Mouse (Mus musculus): ENCODE measurements at regions not wholly inside any gene's neighbourhood (a gene's known extent, or its start where the extent isn't known, plus 50 kb on each side); places are given as distances from the start of the nearest gene placed in this dataset.

DNA sequence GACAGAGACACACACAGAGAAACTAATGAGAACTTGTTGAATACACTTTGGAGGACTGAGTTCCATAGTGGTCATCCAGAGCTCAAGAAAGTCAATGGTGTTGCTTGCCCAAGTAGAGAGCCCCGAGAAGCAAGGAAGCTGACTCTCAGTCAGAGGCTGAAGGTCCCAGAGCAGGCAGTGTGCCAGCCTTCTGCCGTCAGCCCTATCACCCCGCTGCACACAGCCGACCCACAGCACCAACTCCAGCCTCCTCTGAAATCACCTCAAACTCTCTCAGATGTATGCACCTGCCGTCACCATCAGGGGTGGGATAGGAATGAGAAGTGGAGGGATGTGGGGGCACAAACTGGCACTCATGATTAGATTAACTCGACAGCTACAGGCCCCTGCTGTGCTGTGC lies 257.9 kb upstream of the Far2 start:
- Histone ChIP-seq H3K9ac (ENCODE audit: low read depth, low read length) (no peak overlapping the region), H3K9me3 (replicated peaks; ENCODE audit: control insufficient read depth, low read length) (no peaks in the 10 kb centered on the region), H3K27ac (ENCODE audit: low read depth, low read length) (no peak overlapping the region), H3K36me3 (ENCODE audit: control insufficient read depth, insufficient read depth, low read length) (no peaks in the 10 kb centered on the region), H3K4me3 (ENCODE audit: low read depth, low read length) (no peak overlapping the region), H3K27me3 (ENCODE audit: control insufficient read depth, insufficient read depth, low read length) (no peaks in the 10 kb centered on the region), H3K4me1 (ENCODE audit: control insufficient read depth, insufficient read depth, low read length) (no peaks in the 10 kb centered on the region; the same call in 1 of the 2 replicates), H3K4me2 (no peak overlapping the region)
- 55% methylated on average over 6 of the region's 6 CpGs for WGBS (ENCODE audit: insufficient replicate concordance)
- ATAC-seq (replicated peaks; ENCODE audit: insufficient number of reproducible peaks, low FRiP score, low TSS enrichment) = no peak

GRCm38 (mm10) chr6:147793811-147794210 lies 253.2 kb upstream of the Far2 start:
- H3K9ac ChIP-seq (ENCODE audit: low read depth, low read length) = no peak overlapping the region
- no peaks in the 10 kb centered on the region for H3K36me3 ChIP-seq (ENCODE audit: control insufficient read depth, insufficient read depth, low read length)
- H3K27ac ChIP-seq (ENCODE audit: low read depth, low read length) = no peak overlapping the region
- H3K9me3 ChIP-seq (replicated peaks; ENCODE audit: control insufficient read depth, low read length) = no peaks in the 10 kb centered on the region
- H3K4me1 ChIP-seq (ENCODE audit: control insufficient read depth, insufficient read depth, low read length) = no peaks in the 10 kb centered on the region; the same call in 1 of the 2 replicates
- no peak overlapping the region for H3K4me3 ChIP-seq (ENCODE audit: low read depth, low read length)
- 73% methylated on average over 3 of the region's 3 CpGs for WGBS (ENCODE audit: insufficient replicate concordance)
- no peaks in the 10 kb centered on the region for H3K27me3 ChIP-seq (ENCODE audit: control insufficient read depth, insufficient read depth, low read length)
- no peak for ATAC-seq (replicated peaks; ENCODE audit: insufficient number of reproducible peaks, low FRiP score, low TSS enrichment)
- H3K4me2 ChIP-seq = no peak overlapping the region

GRCm38 (mm10) chr6:147794351-147794750 lies 252.7 kb upstream of the Far2 start:
- Histone ChIP-seq H3K9ac (ENCODE audit: low read depth, low read length) (no peak overlapping the region), H3K36me3 (ENCODE audit: control insufficient read depth, insufficient read depth, low read length) (no peaks in the 10 kb centered on the region), H3K27me3 (ENCODE audit: control insufficient read depth, insufficient read depth, low read length) (no peaks in the 10 kb centered on the region), H3K4me1 (ENCODE audit: control insufficient read depth, insufficient read depth, low read length) (no peaks in the 10 kb centered on the region), H3K9me3 (replicated peaks; ENCODE audit: control insufficient read depth, low read length) (no peaks in the 10 kb centered on the region), H3K27ac (ENCODE audit: low read depth, low read length) (no peak overlapping the region), H3K4me2 (no peak overlapping the region), H3K4me3 (ENCODE audit: low read depth, low read length) (no peak overlapping the region)
- 70% methylated on average over 4 of the region's 4 CpGs for WGBS (ENCODE audit: insufficient replicate concordance)
- no peak for ATAC-seq (replicated peaks; ENCODE audit: insufficient number of reproducible peaks, low FRiP score, low TSS enrichment)

GRCm38 (mm10) chr6:147799009-147799727 lies 247.9 kb upstream of the Far2 start:
- no peaks in the 10 kb centered on the region for H3K27me3 ChIP-seq (ENCODE audit: control insufficient read depth, insufficient read depth, low read length)
- H3K9me3 ChIP-seq (replicated peaks; ENCODE audit: control insufficient read depth, low read length) = no peaks in the 10 kb centered on the region
- no peaks in the 10 kb centered on the region for H3K4me1 ChIP-seq (ENCODE audit: control insufficient read depth, insufficient read depth, low read length)
- H3K4me3 ChIP-seq (ENCODE audit: low read depth, low read length) = no peak overlapping the region
- H3K4me2 ChIP-seq = no peak overlapping the region
- H3K27ac ChIP-seq (ENCODE audit: low read depth, low read length) = no peak overlapping the region
- ATAC-seq (replicated peaks; ENCODE audit: insufficient number of reproducible peaks, low FRiP score, low TSS enrichment) = no peak
- 80% methylated on average over 9 of the region's 9 CpGs for WGBS (ENCODE audit: insufficient replicate concordance)
- H3K36me3 ChIP-seq (ENCODE audit: control insufficient read depth, insufficient read depth, low read length) = no peaks in the 10 kb centered on the region
- no peak overlapping the region for H3K9ac ChIP-seq (ENCODE audit: low read depth, low read length)

- H3K9me3 ChIP-seq (replicated peaks; ENCODE audit: control insufficient read depth, low read length) = no peaks in the 10 kb centered on the region
- H3K4me1 ChIP-seq (ENCODE audit: control insufficient read depth, insufficient read depth, low read length) = no peaks in the 10 kb centered on the region
- H3K27ac ChIP-seq (ENCODE audit: low read depth, low read length) = no peak overlapping the region
- no peaks in the 10 kb centered on the region for H3K27me3 ChIP-seq (ENCODE audit: control insufficient read depth, insufficient read depth, low read length)
- 72% methylated on average over 6 of the region's 6 CpGs for WGBS (ENCODE audit: insufficient replicate concordance)
- no peak overlapping the region for H3K4me2 ChIP-seq
- no peak overlapping the region for H3K4me3 ChIP-seq (ENCODE audit: low read depth, low read length)
- ATAC-seq (replicated peaks; ENCODE audit: insufficient number of reproducible peaks, low FRiP score, low TSS enrichment) = no peak
- H3K36me3 ChIP-seq (ENCODE audit: control insufficient read depth, insufficient read depth, low read length) = no peaks in the 10 kb centered on the region
- H3K9ac ChIP-seq (ENCODE audit: low read depth, low read length) = no peak overlapping the region
Measured at GRCm38 (mm10) chr6:147799861-147800260, 247.2 kb upstream of the Far2 start.

GRCm38 (mm10) chr6:147800846-147801245 lies 246.2 kb upstream of the Far2 start:
- WGBS (ENCODE audit: insufficient replicate concordance) = 75% methylated on average over 5 of the region's 5 CpGs
- no peaks in the 10 kb centered on the region for H3K27me3 ChIP-seq (ENCODE audit: control insufficient read depth, insufficient read depth, low read length)
- no peak overlapping the region for H3K27ac ChIP-seq (ENCODE audit: low read depth, low read length)
- no peaks in the 10 kb centered on the region for H3K9me3 ChIP-seq (replicated peaks; ENCODE audit: control insufficient read depth, low read length)
- H3K4me1 ChIP-seq (ENCODE audit: control insufficient read depth, insufficient read depth, low read length) = no peaks in the 10 kb centered on the region
- H3K36me3 ChIP-seq (ENCODE audit: control insufficient read depth, insufficient read depth, low read length) = no peaks in the 10 kb centered on the region
- no peak overlapping the region for H3K9ac ChIP-seq (ENCODE audit: low read depth, low read length)
- no peak for ATAC-seq (replicated peaks; ENCODE audit: insufficient number of reproducible peaks, low FRiP score, low TSS enrichment)
- no peak overlapping the region for H3K4me2 ChIP-seq
- H3K4me3 ChIP-seq (ENCODE audit: low read depth, low read length) = no peak overlapping the region

- WGBS (ENCODE audit: insufficient replicate concordance) = 76% methylated on average over 2 of the region's 2 CpGs
- no peaks in the 10 kb centered on the region for H3K27me3 ChIP-seq (ENCODE audit: control insufficient read depth, insufficient read depth, low read length)
- H3K9me3 ChIP-seq (replicated peaks; ENCODE audit: control insufficient read depth, low read length) = no peaks in the 10 kb centered on the region
- H3K4me2 ChIP-seq = no peak overlapping the region
- ATAC-seq (replicated peaks; ENCODE audit: insufficient number of reproducible peaks, low FRiP score, low TSS enrichment) = no peak
- peaks cover 2% of the 10 kb centered on the region; the same call in 1 of the 2 replicates for H3K4me1 ChIP-seq (ENCODE audit: control insufficient read depth, insufficient read depth, low read length)
- no peaks in the 10 kb centered on the region for H3K36me3 ChIP-seq (ENCODE audit: control insufficient read depth, insufficient read depth, low read length)
- no peak overlapping the region for H3K27ac ChIP-seq (ENCODE audit: low read depth, low read length)
- H3K4me3 ChIP-seq (ENCODE audit: low read depth, low read length) = no peak overlapping the region
- no peak overlapping the region for H3K9ac ChIP-seq (ENCODE audit: low read depth, low read length)
Measured at GRCm38 (mm10) chr6:147803893-147804292, 243.2 kb upstream of the Far2 start.

DNA sequence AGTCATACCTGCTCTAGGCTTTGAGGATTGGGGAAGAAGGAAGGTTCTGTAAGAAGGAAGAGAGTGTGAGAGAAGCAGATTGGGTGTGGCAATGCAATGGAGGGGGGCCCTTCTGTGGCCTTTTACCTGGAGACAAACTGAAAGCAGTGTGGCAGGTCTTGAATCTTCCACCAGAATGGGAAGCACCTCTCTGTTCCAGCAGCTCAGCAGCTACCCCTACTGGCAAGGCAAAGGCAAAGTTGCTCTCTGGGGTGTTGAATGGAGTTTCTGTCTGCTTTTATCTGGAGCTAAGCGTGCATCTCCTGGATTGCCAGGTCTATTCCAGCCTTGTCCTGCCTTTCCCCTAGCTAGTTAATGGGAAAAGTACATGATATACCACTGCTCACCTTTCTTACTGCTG lies 236.3 kb upstream of the Far2 start:
- Histone ChIP-seq H3K4me3 (ENCODE audit: low read depth, low read length) (no peak overlapping the region), H3K9me3 (replicated peaks; ENCODE audit: control insufficient read depth, low read length) (no peaks in the 10 kb centered on the region), H3K9ac (ENCODE audit: low read depth, low read length) (no peak overlapping the region), H3K4me1 (ENCODE audit: control insufficient read depth, insufficient read depth, low read length) (peaks cover 2% of the 10 kb centered on the region; the same call in 1 of the 2 replicates), H3K36me3 (ENCODE audit: control insufficient read depth, insufficient read depth, low read length) (no peaks in the 10 kb centered on the region), H3K4me2 (no peak overlapping the region), H3K27ac (ENCODE audit: low read depth, low read length) (no peak overlapping the region), H3K27me3 (ENCODE audit: control insufficient read depth, insufficient read depth, low read length) (no peaks in the 10 kb centered on the region)
- WGBS (ENCODE audit: insufficient replicate concordance) = 12% methylated on average over 1 of the region's 1 CpGs
- no peak for ATAC-seq (replicated peaks; ENCODE audit: insufficient number of reproducible peaks, low FRiP score, low TSS enrichment)

DNA sequence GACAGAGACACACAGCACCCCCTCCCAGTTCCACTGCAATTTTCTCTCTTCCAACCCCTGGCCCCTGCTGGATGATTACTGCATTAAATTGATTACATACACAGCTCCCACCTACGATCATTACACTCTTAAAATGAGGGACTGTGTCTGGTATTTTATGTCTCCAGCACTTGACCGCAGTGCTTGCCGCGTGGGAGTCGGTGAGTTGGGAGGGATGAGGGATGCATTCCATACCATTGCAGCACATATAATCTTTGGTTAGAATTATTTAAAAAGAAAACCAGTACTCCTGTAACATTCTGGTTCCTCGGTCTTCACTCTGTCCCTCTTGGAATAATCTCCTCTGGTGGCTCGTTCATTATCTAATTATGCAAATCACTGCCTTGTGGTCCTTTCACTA lies 230.2 kb upstream of the Far2 start:
- H3K4me1 ChIP-seq (ENCODE audit: control insufficient read depth, insufficient read depth, low read length) = no peaks in the 10 kb centered on the region; the same call in 1 of the 2 replicates
- no peaks in the 10 kb centered on the region for H3K27me3 ChIP-seq (ENCODE audit: control insufficient read depth, insufficient read depth, low read length)
- H3K4me3 ChIP-seq (ENCODE audit: low read depth, low read length) = no peak overlapping the region
- H3K27ac ChIP-seq (ENCODE audit: low read depth, low read length) = no peak overlapping the region
- H3K9ac ChIP-seq (ENCODE audit: low read depth, low read length) = no peak overlapping the region
- H3K4me2 ChIP-seq = no peak overlapping the region
- no peak for ATAC-seq (replicated peaks; ENCODE audit: insufficient number of reproducible peaks, low FRiP score, low TSS enrichment)
- WGBS (ENCODE audit: insufficient replicate concordance) = 65% methylated on average over 7 of the region's 7 CpGs
- H3K36me3 ChIP-seq (ENCODE audit: control insufficient read depth, insufficient read depth, low read length) = no peaks in the 10 kb centered on the region
- H3K9me3 ChIP-seq (replicated peaks; ENCODE audit: control insufficient read depth, low read length) = no peaks in the 10 kb centered on the region

All from heart, embryonic 11.5 days (tissue).